ENCODE assay signal across 26 mouse cellular contexts in the genomic region with DNA sequence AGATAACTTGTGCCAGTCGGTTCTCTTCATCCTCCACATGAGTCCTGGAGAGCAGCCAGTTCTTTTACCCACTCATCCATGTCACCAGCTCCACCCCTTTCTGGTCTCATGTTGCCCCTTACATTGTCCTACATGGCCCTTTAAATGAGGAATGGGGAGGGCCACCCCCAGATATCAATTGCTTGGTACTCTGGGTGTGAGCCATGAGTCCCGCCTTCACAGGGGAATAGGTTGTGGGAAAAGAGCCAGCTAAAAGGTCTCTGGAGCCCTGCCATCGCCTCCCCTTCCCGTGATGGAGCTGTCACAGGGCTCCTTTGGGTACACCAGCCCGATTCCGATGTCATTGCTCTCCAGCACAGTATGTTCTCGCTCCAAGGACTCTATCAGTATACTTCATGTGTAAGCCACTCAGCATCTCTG. TPM values are rescaled to one million over a fixed set of nuclear protein-coding genes. Genes with fewer than 3 reads are reported as not detected.
DNase-seq lines count a peak whose midpoint lies in the region; ATAC-seq and TF ChIP-seq lines count a peak whose summit lies in the region.
"Had no signal": no experiment of that assay in that cellular context is flagged by ENCODE, and none has a peak within 500 bp of the region (broad histone marks: within the 10 kb centered on the region; RNA-seq: fewer than 3 reads in every experiment).

No protein-coding gene starts in this region.

- no peaks in the 10 kb centered on the region for H3K27me3 ChIP-seq in embryonic facial prominence, embryonic 14.5 days (replicated peaks; ENCODE audit: control insufficient read depth, insufficient read depth, low read length)
- H3K27me3 ChIP-seq in embryonic facial prominence, embryonic 10.5 days (replicated peaks; ENCODE audit: low read depth, poor library complexity, severe bottlenecking), result no peaks in the 10 kb centered on the region
- no peaks in the 10 kb centered on the region for H3K27me3 ChIP-seq in heart, embryonic 16.5 days (ENCODE audit: control insufficient read depth, insufficient read depth, low read length)
- H3K27me3 ChIP-seq in kidney, adult 2 months (replicated peaks; ENCODE audit: control insufficient read depth, insufficient read depth, low read length), result no peaks in the 10 kb centered on the region
- H3K27me3 ChIP-seq: embryonic facial prominence, embryonic 15.5 days; intestine, embryonic 15.5 days; Patski had no signal

- no peak overlapping the region for H3K9ac ChIP-seq in embryonic facial prominence, embryonic 14.5 days (ENCODE audit: low read depth, low read length)
- no peak overlapping the region for H3K9ac ChIP-seq in heart, embryonic 16.5 days (ENCODE audit: low read length)
- H3K9ac ChIP-seq: embryonic facial prominence, embryonic 15.5 days; heart, embryonic 12.5 days; hindbrain, embryonic 14.5 days; intestine, embryonic 15.5 days had no signal

- no peak for TF ChIP-seq POLR2A in kidney, adult 2 months (IDR thresholded peaks at IDR 0.05; ENCODE audit: low read depth, low read length)
- TF ChIP-seq POLR2A in brain, embryonic 14.5 days (IDR thresholded peaks at IDR 0.05; ENCODE audit: borderline replicate concordance, extremely low read depth, insufficient read depth, insufficient read length, poor library complexity, severe bottlenecking), result no peak

- H3K4me3 ChIP-seq in embryonic facial prominence, embryonic 14.5 days (ENCODE audit: low read depth, low read length), result no peak overlapping the region
- no peak overlapping the region for H3K4me3 ChIP-seq in embryonic facial prominence, embryonic 10.5 days
- H3K4me3 ChIP-seq in heart, embryonic 16.5 days (ENCODE audit: low read length), result no peak overlapping the region
- no peak overlapping the region for H3K4me3 ChIP-seq in kidney, adult 2 months (ENCODE audit: insufficient read depth, low read depth, low read length)
- H3K4me3 ChIP-seq: embryonic facial prominence, embryonic 15.5 days; erythroblast, embryonic 14.5 days; forebrain, embryonic 10.5 days; heart, embryonic 12.5 days; hindbrain, embryonic 10.5 days; intestine, embryonic 15.5 days had no signal

- TF ChIP-seq CTCF in kidney, adult 2 months (conservative IDR thresholded peaks at IDR 0.05; ENCODE audit: insufficient read depth, insufficient read length, low read depth, low read length), result no peak
- no peak for TF ChIP-seq CTCF in brain, embryonic 14.5 days (IDR thresholded peaks at IDR 0.05; ENCODE audit: borderline replicate concordance, extremely low read depth, insufficient read depth, insufficient read length)

- H3K4me2 ChIP-seq in embryonic facial prominence, embryonic 14.5 days (ENCODE audit: low read depth, low read length), result no peak overlapping the region
- H3K4me2 ChIP-seq in heart, embryonic 16.5 days (ENCODE audit: low read depth, low read length), result no peak overlapping the region
- H3K4me2 ChIP-seq: embryonic facial prominence, embryonic 15.5 days; heart, embryonic 12.5 days; hindbrain, embryonic 14.5 days; intestine, embryonic 15.5 days had no signal

- peak; percentile 47; the same call in 1 of the 2 replicates for ATAC-seq in embryonic facial prominence, embryonic 14.5 days (ENCODE audit: low read depth)
- peak; percentile 93 for ATAC-seq in heart, embryonic 16.5 days (replicated peaks; ENCODE audit: extremely low read depth, insufficient read depth, low FRiP score)
- ATAC-seq: activated CD4-positive, CD25-positive, alpha-beta regulatory T cell, adult 4 months; forebrain, embryonic 16.5 days; intestine, embryonic 15.5 days; Patski had no signal

- no peaks in the 10 kb centered on the region for H3K36me3 ChIP-seq in embryonic facial prominence, embryonic 14.5 days (ENCODE audit: control insufficient read depth, insufficient read depth, low read length)
- no peaks in the 10 kb centered on the region for H3K36me3 ChIP-seq in embryonic facial prominence, embryonic 10.5 days (replicated peaks)
- no peaks in the 10 kb centered on the region for H3K36me3 ChIP-seq in heart, embryonic 16.5 days (ENCODE audit: control insufficient read depth, insufficient read depth)
- no peaks in the 10 kb centered on the region for H3K36me3 ChIP-seq in kidney, adult 2 months (ENCODE audit: control insufficient read depth, insufficient read depth, low read length)
- H3K36me3 ChIP-seq: embryonic facial prominence, embryonic 15.5 days; forebrain, embryonic 10.5 days; heart, embryonic 12.5 days; hindbrain, embryonic 10.5 days; intestine, embryonic 15.5 days had no signal

- H3K4me1 ChIP-seq in embryonic facial prominence, embryonic 14.5 days (ENCODE audit: control insufficient read depth, insufficient read depth, low read length), result no peaks in the 10 kb centered on the region
- H3K4me1 ChIP-seq in embryonic facial prominence, embryonic 10.5 days, result no peaks in the 10 kb centered on the region
- H3K4me1 ChIP-seq in heart, embryonic 16.5 days (ENCODE audit: control insufficient read depth, insufficient read depth, low read length), result peaks cover 7% of the 10 kb centered on the region
- H3K4me1 ChIP-seq in kidney, adult 2 months (ENCODE audit: control insufficient read depth, insufficient read depth, low read length), result peaks cover 6% of the 10 kb centered on the region
- H3K4me1 ChIP-seq: embryonic facial prominence, embryonic 15.5 days; forebrain, embryonic 10.5 days; heart, embryonic 12.5 days; hindbrain, embryonic 10.5 days; intestine, embryonic 15.5 days had no signal

- no peaks in the 10 kb centered on the region; the same call in 1 of the 2 replicates for H3K9me3 ChIP-seq in embryonic facial prominence, embryonic 14.5 days (ENCODE audit: control insufficient read depth, low read length)
- no peaks in the 10 kb centered on the region for H3K9me3 ChIP-seq in embryonic facial prominence, embryonic 10.5 days
- H3K9me3 ChIP-seq in heart, embryonic 16.5 days (replicated peaks; ENCODE audit: control insufficient read depth, low read length), result peaks cover 7% of the 10 kb centered on the region
- H3K9me3 ChIP-seq: forebrain, embryonic 10.5 days; hindbrain, embryonic 10.5 days; intestine, embryonic 15.5 days had no signal

- WGBS in embryonic facial prominence, embryonic 14.5 days, result 78% methylated on average over 7 of the region's 7 CpGs
- 85% methylated on average over 7 of the region's 7 CpGs for WGBS in embryonic facial prominence, embryonic 10.5 days
- WGBS in heart, embryonic 16.5 days, result 44% methylated on average over 7 of the region's 7 CpGs
- WGBS in kidney, adult 2 months, result 55% methylated on average over 7 of the region's 7 CpGs

- H3K27ac ChIP-seq in embryonic facial prominence, embryonic 14.5 days (replicated peaks; ENCODE audit: low read depth, low read length), result no peak overlapping the region
- no peak overlapping the region for H3K27ac ChIP-seq in embryonic facial prominence, embryonic 10.5 days (replicated peaks)
- H3K27ac ChIP-seq in heart, embryonic 16.5 days (ENCODE audit: low read length), result peak overlapping the region; percentile 86
- no peak overlapping the region for H3K27ac ChIP-seq in kidney, adult 2 months (ENCODE audit: insufficient read depth, low read depth, low read length)
- H3K27ac ChIP-seq: embryonic facial prominence, embryonic 15.5 days; forebrain, embryonic 10.5 days; hindbrain, embryonic 10.5 days; hindbrain, embryonic 14.5 days; intestine, embryonic 15.5 days had no signal

- DNase-seq in embryonic facial prominence, embryonic 14.5 days (ENCODE audit: low spot score), result no peak
- no peak for DNase-seq in embryonic facial prominence, embryonic 10.5 days (ENCODE audit: low spot score)
- no peak for DNase-seq in heart, postnatal 25 days (ENCODE audit: low spot score)
- peak; percentile 73 for DNase-seq in kidney, adult 2 months
- no peak for DNase-seq in kidney, postnatal 10 days
- DNase-seq in brain, embryonic 14.5 days (ENCODE audit: low read depth), result peak; percentile 10
- DNase-seq: adrenal gland, postnatal 14 days; cerebellum, adult 18-20 months; cerebellum, postnatal 25 days; gastrocnemius, postnatal 10 days; heart, adult 18-20 months had no signal

- intact Hi-C loops in heart, postnatal 25 days (cut with DNase I), result no loop called here

RNA-seq across cellular contexts. Expression of gene Nppb, which starts 6.1 kb away (rescaled TPM):
- polyA plus RNA-seq in embryonic facial prominence, embryonic 14.5 days (2014; fragmentation: Nextera tagmentation; extraction: Ambion mirVana), result 0.28 TPM in 1 of 2 replicates, not detected in the other
- 0.20 TPM in 1 of 2 replicates, not detected in the other for polyA plus RNA-seq in embryonic facial prominence, embryonic 10.5 days (2016; fragmentation: Nextera tagmentation; extraction: Ambion mirVana)
- polyA plus RNA-seq in heart, embryonic 16.5 days (2015; fragmentation: Nextera tagmentation; extraction: Ambion mirVana), result 159 and 197 TPM in 2 replicates
- 100 to 1,000 TPM; 169 to 448 TPM for total RNA-seq in heart, postnatal 25 days (2021)
- polyA plus RNA-seq in kidney, adult 2 months (2012; rRNA removed), result not detected in 2 replicates
- not detected in 2 replicates for polyA plus RNA-seq in brain, embryonic 14.5 days (2012; rRNA removed)
- total RNA-seq: adrenal gland, postnatal 14 days; CH12.LX; gastrocnemius, postnatal 10 days; gastrocnemius, postnatal 4 days had no signal
- polyA plus RNA-seq: activated CD4-positive, CD25-positive, alpha-beta regulatory T cell, adult 4 months; erythroblast, embryonic 14.5 days; forebrain, embryonic 10.5 days; forebrain, embryonic 16.5 days; hindbrain, embryonic 10.5 days; intestine, embryonic 15.5 days; kidney, embryonic 14.5 days had no signal

RNA-seq across cellular contexts. Expression of gene Nppa, which starts 21.1 kb away (rescaled TPM):
- not detected in 2 replicates for polyA plus RNA-seq in embryonic facial prominence, embryonic 14.5 days (2014; fragmentation: Nextera tagmentation; extraction: Ambion mirVana)
- polyA plus RNA-seq in embryonic facial prominence, embryonic 10.5 days (2016; fragmentation: Nextera tagmentation; extraction: Ambion mirVana), result 0.20 TPM in 1 of 2 replicates, not detected in the other
- polyA plus RNA-seq in heart, embryonic 16.5 days (2015; fragmentation: Nextera tagmentation; extraction: Ambion mirVana), result 4,431 and 6,649 TPM in 2 replicates
- 1,000 to 10,000 TPM; 2,183 to 2,475 TPM for total RNA-seq in heart, postnatal 25 days (2021)
- 0.30 and 0.58 TPM in 2 replicates for polyA plus RNA-seq in kidney, adult 2 months (2012; rRNA removed)
- 0.85 and 1.1 TPM in 2 replicates for polyA plus RNA-seq in brain, embryonic 14.5 days (2012; rRNA removed)
- total RNA-seq: adrenal gland, adult 18-20 months; adrenal gland, postnatal 14 days; CH12.LX; gastrocnemius, postnatal 10 days; gastrocnemius, postnatal 4 days had no signal
- polyA plus RNA-seq: activated CD4-positive, CD25-positive, alpha-beta regulatory T cell, adult 4 months; erythroblast, embryonic 14.5 days; forebrain, embryonic 16.5 days; intestine, embryonic 15.5 days had no signal

RNA-seq across cellular contexts. Expression of gene 2510039O18Rik, which starts 38.8 kb away (rescaled TPM):
- polyA plus RNA-seq in embryonic facial prominence, embryonic 14.5 days (2014; fragmentation: Nextera tagmentation; extraction: Ambion mirVana), result 23.0 and 23.4 TPM in 2 replicates
- polyA plus RNA-seq in embryonic facial prominence, embryonic 10.5 days (2016; fragmentation: Nextera tagmentation; extraction: Ambion mirVana), result 10.6 and 12.2 TPM in 2 replicates
- 12.1 and 14.2 TPM in 2 replicates for polyA plus RNA-seq in heart, embryonic 16.5 days (2015; fragmentation: Nextera tagmentation; extraction: Ambion mirVana)
- 10 to 100 TPM; 36.4 to 39.3 TPM for total RNA-seq in heart, postnatal 25 days (2021)
- 62.6 and 82.4 TPM in 2 replicates for polyA plus RNA-seq in kidney, adult 2 months (2012; rRNA removed)
- 56.2 and 63.5 TPM in 2 replicates for polyA plus RNA-seq in brain, embryonic 14.5 days (2012; rRNA removed)

RNA-seq across cellular contexts. Expression of gene Plod1, which starts 42.9 kb away (rescaled TPM):
- polyA plus RNA-seq in embryonic facial prominence, embryonic 14.5 days (2014; fragmentation: Nextera tagmentation; extraction: Ambion mirVana), result 83.8 and 102 TPM in 2 replicates
- polyA plus RNA-seq in embryonic facial prominence, embryonic 10.5 days (2016; fragmentation: Nextera tagmentation; extraction: Ambion mirVana), result 30.9 and 31.0 TPM in 2 replicates
- 58.5 and 62.7 TPM in 2 replicates for polyA plus RNA-seq in heart, embryonic 16.5 days (2015; fragmentation: Nextera tagmentation; extraction: Ambion mirVana)
- 10 to 100 TPM; 79.5 to 97.6 TPM for total RNA-seq in heart, postnatal 25 days (2021)
- 42.1 and 45.9 TPM in 2 replicates for polyA plus RNA-seq in kidney, adult 2 months (2012; rRNA removed)
- 19.7 and 25.3 TPM in 2 replicates for polyA plus RNA-seq in brain, embryonic 14.5 days (2012; rRNA removed)

RNA-seq across cellular contexts. Expression of gene Clcn6, which starts 59.2 kb away (rescaled TPM):
- polyA plus RNA-seq in embryonic facial prominence, embryonic 14.5 days (2014; fragmentation: Nextera tagmentation; extraction: Ambion mirVana), result 7.4 and 7.8 TPM in 2 replicates
- polyA plus RNA-seq in embryonic facial prominence, embryonic 10.5 days (2016; fragmentation: Nextera tagmentation; extraction: Ambion mirVana), result 10.3 and 12.0 TPM in 2 replicates
- 6.8 and 7.1 TPM in 2 replicates for polyA plus RNA-seq in heart, embryonic 16.5 days (2015; fragmentation: Nextera tagmentation; extraction: Ambion mirVana)
- total RNA-seq in heart, postnatal 25 days (2021), result 1 to 10 TPM; 8.6 to 8.7 TPM
- 28.8 and 32.3 TPM in 2 replicates for polyA plus RNA-seq in kidney, adult 2 months (2012; rRNA removed)
- 57.2 and 64.1 TPM in 2 replicates for polyA plus RNA-seq in brain, embryonic 14.5 days (2012; rRNA removed)

Comparison
In these comparisons a context has a peak if more than half of its experiments do, and no peak if none do; other contexts are left out.
1. DNase-seq: peak in kidney, adult 2 months (single experiment) and brain, embryonic 14.5 days (single experiment); none in embryonic facial prominence, embryonic 14.5 days (single experiment), embryonic facial prominence, embryonic 10.5 days (single experiment), heart, postnatal 25 days (single experiment) and kidney, postnatal 10 days (single experiment).
2. RNA of gene Nppb, which starts 6.1 kb away (polyA plus RNA-seq): 159 to 197 TPM in heart, embryonic 16.5 days; 0.20 TPM in embryonic facial prominence, embryonic 10.5 days, 0.28 TPM in embryonic facial prominence, embryonic 14.5 days, not detected in brain, embryonic 14.5 days and not detected in kidney, adult 2 months; every median in the first group is over 100 times any median in the second.
3. RNA of gene Nppa, which starts 21.1 kb away (polyA plus RNA-seq): 4,431 to 6,649 TPM in heart, embryonic 16.5 days; 0.85 to 1.1 TPM in brain, embryonic 14.5 days, 0.30 to 0.58 TPM in kidney, adult 2 months, 0.20 TPM in embryonic facial prominence, embryonic 10.5 days and not detected in embryonic facial prominence, embryonic 14.5 days; every median in the first group is over 1,000 times any median in the second.